Mouse (Mus musculus): ENCODE results near the gene Tmprss9.

- no peak for TF ChIP-seq NELFE (IDR thresholded peaks at IDR 0.05; ENCODE audit: low read depth, low read length)
- no peak for TF ChIP-seq CTCF (IDR thresholded peaks at IDR 0.05 in 2 of 3, conservative IDR thresholded peaks at IDR 0.05 in 1 of 3; ENCODE audit: control insufficient read depth in 1 of 3, insufficient read depth in 1 of 3, low read depth in 2 of 3, low read length in 3 of 3, poor library complexity in 1 of 3, severe bottlenecking in 1 of 3)
- no peak for TF ChIP-seq CHD2 (IDR thresholded peaks at IDR 0.05; ENCODE audit: low read length)
- no peak for TF ChIP-seq HCFC1 (IDR thresholded peaks at IDR 0.05; ENCODE audit: low read depth, low read length)
- no peak for TF ChIP-seq CHD1 (IDR thresholded peaks at IDR 0.05; ENCODE audit: low read depth, low read length)
- no peak for TF ChIP-seq EP300 (IDR thresholded peaks at IDR 0.05; ENCODE audit: low read depth in 1 of 2, low read length in 2 of 2)
- TF ChIP-seq ETS1 (IDR thresholded peaks at IDR 0.05; ENCODE audit: low read depth, low read length) = no peak
These were observed 28.1 kb downstream of the Tmprss9 start for GRCm38 (mm10) chr10:80899591-80900317.
